Mouse (Mus musculus) lung, adult 2 months (tissue): ENCODE data around the gene Palmd.

Source experiments
- CTCF ChIP-seq: fragments of 200-500 bp; IDR thresholded peaks from 2 replicates; pipeline ENCODE4 v1.5.1; 2011; ENCODE audit warnings: mild to moderate bottlenecking, low read length, control low read depth; ENCODE audit not compliant: insufficient read depth
- POLR2A ChIP-seq: fragments of 200-500 bp; IDR thresholded peaks from 2 replicates; pipeline ENCODE4 v1.6.1; 2011; ENCODE audit warnings: low read depth, mild to moderate bottlenecking, control low read depth, low read length, borderline replicate concordance; ENCODE audit errors: extremely low read depth

- no peak for TF ChIP-seq CTCF
- no peak for TF ChIP-seq POLR2A
Observed at GRCm38 (mm10) chr3:116967967-116968366, 820 bp downstream of the Palmd start, which contains the start of gene 4930455H04Rik.
